Mouse (Mus musculus) kidney, adult 8-10 months (tissue): ENCODE results near the gene Cnst.

Source experiments
- DNase-seq, 2 experiments: peaks; one replicate each; pipeline ENCODE4 v3.0.0; 2022

Gene Cnst

DNA sequence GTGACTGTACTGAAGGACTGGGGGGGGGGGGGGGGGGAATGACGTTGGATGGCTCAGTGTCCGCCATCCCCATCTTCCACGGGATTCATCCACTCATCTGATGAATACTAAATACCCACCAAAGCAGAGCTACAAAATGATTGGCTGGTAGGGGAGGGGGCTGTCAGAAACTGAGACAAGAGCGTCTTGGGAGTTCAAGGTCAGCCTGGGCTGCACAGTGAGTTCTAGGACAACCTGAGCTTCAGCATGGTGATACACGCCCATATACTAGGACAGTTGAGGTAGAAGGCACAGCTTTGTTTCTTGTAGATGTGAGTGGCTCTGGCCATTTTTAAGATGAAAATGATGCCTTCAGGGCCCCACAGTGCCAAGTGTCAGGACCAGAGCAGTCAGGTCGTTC, 52.2 kb downstream of the Cnst start:
- DNase-seq = no peak

- DNase-seq = no peak
Measured at GRCm38 (mm10) chr1:179604526-179604925, 58.4 kb downstream of the Cnst start.

DNA sequence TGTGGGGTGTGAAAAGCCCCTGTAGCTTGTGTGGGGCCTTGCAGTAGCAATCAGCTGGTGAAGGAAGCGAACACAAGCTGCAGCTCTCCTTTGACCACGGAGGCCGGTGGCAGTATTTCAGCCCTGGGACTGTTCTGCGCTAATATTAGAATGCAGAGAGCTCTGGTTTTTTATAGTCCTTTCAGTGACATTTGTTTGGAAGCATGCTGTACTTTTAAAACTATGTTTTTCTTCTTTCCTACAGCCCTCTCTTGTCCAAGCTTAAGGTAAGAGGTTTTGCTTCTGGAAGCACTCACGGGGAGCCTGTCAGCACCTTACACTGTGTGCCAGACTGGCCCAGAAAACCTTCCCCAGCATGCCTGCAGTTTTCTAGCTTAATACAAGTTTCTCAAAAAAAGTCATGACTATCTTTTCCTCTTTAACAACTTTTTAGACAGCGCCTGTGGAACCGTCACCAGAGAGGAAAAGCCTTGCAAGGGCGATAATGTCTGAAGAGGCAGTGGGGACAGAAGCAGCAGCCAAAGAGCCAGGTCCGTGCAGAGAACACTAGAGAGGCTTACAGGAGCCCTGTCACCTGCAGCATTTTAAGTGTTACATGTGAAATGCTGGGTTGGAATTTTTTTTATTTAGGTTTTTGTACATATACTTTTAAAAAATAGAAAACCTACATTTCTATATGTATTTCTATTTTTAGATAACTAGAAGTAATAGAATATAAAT, 60.0 kb downstream of the Cnst start:
- no peak for DNase-seq

DNA sequence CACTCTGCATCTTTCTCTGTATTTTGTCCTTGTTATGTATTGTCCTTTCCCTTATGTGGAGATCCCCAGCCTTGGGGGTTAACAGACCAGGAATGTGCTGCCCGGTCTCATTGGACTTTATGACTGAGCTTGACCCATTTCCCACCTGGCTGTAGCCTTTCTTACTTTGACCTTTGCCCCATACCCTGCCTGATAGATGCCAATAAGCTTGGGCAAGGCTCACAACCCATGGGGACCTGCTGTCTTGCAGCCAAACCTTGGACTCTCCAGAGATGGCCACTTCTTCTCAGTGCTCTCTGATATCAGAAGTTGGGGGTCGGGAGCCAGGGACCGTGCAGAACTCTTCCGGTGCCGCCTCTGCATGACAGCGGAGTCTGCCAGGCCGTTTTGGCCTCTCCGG, 62.4 kb downstream of the Cnst start:
- DNase-seq = peak; percentile 49 to 73

GRCm38 (mm10) chr1:179609724-179610505, 63.7 kb downstream of the Cnst start:
- no peak for DNase-seq

DNA sequence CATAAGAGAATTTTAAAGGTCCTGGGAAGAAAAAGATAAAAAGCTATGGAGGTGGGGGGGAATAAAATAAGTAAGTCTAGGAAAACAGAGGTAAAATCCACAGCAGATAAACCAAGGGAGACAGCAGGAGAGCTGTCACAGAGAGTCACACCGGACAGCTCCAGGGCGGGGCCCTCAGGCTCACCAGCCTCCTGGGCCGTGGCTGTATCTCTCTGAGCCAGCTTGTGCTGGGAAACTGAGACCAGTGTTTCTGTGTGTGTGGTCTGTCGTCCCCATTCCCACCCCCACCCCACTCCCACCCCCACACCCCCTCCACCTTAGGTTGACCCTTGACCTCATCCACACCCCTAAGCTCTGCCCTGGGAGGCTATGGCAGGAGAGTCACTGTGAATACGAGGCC, 65.0 kb downstream of the Cnst start:
- no peak for DNase-seq

DNA sequence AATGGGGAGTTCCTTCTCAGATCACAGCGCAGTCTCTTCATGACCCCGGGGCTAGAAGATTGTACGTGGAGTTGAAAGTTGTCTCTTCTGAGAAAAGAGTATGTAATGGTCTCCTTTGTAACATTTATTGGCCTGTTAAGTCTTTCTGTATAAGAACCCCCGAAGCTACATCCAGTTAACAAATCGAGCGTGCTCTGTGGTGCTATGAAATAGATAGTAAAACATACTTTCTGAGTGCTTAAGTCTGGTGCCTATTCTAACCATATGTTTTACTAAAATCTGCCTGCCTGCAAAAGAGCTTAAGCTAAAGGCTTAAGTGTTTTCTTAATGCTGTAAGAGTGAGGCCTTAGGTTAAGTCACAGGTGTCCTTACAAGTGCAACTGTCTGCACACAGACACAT, 66.2 kb downstream of the Cnst start:
- no peak for DNase-seq

DNA sequence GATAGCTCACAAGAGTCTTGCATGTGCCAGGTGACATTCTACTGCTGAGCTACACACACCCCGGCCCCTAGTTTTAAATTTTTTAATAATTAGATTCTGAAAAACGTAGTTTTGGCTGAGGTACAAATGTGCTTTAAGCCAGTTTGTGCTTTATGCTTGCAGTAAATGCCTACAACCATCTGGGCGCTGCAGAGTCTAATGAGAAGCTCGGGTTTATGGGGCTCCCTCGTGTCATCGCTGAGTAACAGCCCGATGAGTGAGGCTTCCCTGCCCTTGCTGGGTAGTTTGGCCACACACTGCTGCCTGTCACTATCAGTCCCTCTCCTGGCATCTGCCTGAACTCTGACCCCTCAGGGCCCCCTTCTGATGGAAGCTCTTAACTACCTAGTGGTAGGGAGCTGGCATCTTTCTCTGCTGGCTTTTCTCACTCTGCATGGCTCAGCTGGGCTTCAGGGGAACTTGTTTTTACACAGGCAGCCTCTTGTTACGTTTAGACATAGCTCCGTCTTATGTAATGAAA, 66.9 kb downstream of the Cnst start:
- no peak for DNase-seq

GRCm38 (mm10) chr1:179617426-179617825, 71.3 kb downstream of the Cnst start:
- no peak for DNase-seq

GRCm38 (mm10) chr1:179622665-179623064, 76.5 kb downstream of the Cnst start:
- DNase-seq = no peak

DNA sequence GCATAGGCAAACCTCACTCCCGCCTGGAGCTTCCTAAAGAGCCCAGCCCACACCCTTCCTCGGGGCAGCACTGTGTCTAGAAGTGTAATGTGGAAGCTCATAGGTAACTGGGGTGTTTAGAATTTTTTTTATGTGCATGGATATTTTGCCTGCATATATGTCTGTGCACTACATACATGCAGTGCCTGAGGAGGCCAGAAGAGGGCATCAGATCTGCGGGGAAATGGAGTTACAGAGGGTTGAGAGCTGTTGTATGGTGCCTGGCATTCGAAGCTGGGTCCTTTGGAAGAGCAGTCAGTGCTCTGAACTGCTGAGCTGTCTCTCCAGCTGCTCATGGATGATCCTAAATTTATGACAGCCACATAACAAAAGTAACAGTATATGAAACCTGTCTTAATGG, 77.5 kb downstream of the Cnst start:
- peak in 1 of 2 experiments; percentile 55 for DNase-seq

- peak; percentile 27 to 70 for DNase-seq
Measured at GRCm38 (mm10) chr1:179624354-179624753, 78.2 kb downstream of the Cnst start.

GRCm38 (mm10) chr1:179627855-179628254, 81.7 kb downstream of the Cnst start:
- no peak for DNase-seq

DNA sequence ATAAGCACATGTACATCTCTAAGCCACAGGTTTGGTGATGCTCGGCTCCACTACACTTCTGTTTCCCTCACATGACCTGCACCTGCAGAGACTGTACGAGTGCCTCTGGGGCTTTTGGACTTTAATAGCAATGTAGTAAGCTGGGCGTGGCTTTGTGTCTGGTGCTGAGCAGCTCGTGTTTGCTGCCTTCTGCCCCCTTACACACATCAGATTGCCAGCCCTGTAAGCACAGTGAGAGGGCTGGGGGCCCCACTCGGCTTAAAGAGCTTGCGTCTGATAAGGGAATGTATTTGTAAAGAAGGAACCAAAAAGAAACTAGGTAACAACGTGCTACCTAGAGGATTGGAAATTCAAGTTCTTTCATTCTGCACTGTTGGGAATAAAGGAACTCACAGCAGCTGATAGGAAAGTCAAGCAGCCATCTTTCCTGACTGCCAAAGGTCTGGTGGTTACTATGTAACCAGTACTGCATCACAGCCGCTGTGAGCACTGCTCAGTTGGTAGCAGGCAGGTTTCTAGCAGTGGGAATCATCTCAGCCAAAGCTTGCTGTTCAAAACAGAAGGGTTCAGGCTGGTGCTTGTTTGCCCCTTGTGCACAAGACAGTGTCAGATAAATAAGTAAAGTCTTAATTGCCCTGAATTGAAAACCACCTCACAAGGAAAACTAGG, 82.4 kb downstream of the Cnst start:
- DNase-seq = no peak

DNA sequence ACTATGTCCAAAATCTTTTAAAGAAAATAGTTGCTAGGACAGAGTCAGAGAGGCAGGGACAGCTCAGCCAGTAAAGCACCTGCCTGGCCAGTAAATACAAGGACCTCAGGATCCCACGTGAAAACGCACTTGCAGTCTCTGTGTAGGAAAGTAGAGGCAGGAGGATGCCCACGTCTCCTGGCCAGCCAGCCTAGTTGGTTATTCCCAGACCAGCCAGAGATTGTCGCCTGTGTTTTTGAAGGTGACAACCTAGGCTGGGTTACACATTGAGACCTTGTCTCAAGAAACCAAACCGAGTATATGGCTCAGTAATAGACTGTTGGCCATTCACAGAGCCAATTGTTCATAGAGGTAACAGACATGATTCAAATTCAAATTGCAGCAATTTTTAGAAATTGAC, 83.1 kb downstream of the Cnst start:
- DNase-seq = no peak

- no peak for DNase-seq
Measured at GRCm38 (mm10) chr1:179632746-179633413, 86.7 kb downstream of the Cnst start.

- no peak for DNase-seq
Measured at GRCm38 (mm10) chr1:179633414-179633752, 87.2 kb downstream of the Cnst start.

GRCm38 (mm10) chr1:179634159-179634558, 88.0 kb downstream of the Cnst start:
- no peak for DNase-seq

DNA sequence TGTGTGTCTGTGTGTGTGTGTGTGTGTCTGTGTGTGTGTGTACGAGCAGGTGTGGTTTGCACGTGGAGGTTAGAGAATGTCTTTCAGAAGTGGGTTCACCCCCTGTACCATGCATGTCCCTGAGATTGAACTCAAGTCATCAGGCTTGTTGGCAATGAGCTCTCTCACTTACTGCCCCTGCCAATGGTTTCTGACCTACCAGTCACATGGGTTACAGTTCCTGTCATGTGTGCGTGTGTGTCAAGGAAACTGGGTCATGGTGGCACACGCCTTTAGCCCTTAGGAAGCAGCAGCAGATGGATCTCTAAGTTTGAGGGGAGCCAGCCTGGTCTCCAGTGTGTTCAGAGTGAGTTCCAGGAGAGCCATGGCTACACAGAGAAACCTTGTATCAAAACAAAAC, 96.6 kb downstream of the Cnst start:
- no peak for DNase-seq

GRCm38 (mm10) chr1:179644151-179644550, 98.0 kb downstream of the Cnst start:
- DNase-seq = peak; percentile 47 to 50

DNA sequence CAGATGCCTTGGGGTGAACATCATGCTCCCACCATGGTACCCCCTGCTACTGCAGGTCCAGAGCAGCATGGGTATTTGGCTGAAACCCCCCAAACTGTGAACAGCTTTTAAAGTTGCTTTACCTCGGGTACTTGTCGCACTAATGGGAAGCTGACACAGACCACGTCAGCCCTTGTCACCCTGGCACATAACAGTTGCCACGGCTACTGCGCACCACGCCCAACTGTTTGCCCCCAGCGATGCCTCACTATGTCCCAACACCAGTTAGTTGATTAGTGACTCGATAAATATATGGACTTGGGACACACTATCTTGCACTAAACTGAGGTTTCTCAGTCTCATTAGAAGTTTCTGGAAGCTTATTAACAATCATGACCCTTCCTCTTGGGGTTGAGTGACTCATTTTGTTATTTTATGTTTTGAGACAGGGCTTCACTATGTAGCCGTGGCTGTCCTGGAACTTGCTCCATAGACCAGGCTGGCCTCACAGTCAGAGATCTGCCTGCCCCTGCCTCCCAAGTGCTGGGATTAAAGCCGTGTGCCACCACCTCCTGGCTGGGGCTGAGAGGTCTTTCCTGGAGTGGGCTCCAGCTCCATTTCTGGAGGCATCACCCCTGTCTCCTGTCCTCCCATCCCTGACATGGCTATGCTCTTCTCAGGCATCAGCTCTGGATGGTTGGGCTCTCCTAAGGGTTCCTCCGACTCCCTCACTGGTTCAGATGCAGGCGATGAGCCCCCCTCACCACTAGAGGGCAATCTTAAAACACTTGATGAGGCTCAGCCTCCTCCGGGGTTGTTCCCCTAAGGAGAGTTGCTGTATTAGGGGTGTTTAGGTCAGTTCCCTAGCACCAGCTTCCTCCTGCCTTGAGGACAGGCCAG, 99.2 kb downstream of the Cnst start:
- DNase-seq = peak; percentile 63 to 83

- no peak for DNase-seq
Measured at GRCm38 (mm10) chr1:179645980-179646268, 99.8 kb downstream of the Cnst start.
